Mouse (Mus musculus): ENCODE results near the gene P4ha3. TPM values are rescaled to one million over a fixed set of nuclear protein-coding genes. Genes with fewer than 3 reads are reported as not detected.

Gene P4ha3
- polyA plus RNA-seq, 2 experiments, result 0.83 to 1.5 TPM

DNA sequence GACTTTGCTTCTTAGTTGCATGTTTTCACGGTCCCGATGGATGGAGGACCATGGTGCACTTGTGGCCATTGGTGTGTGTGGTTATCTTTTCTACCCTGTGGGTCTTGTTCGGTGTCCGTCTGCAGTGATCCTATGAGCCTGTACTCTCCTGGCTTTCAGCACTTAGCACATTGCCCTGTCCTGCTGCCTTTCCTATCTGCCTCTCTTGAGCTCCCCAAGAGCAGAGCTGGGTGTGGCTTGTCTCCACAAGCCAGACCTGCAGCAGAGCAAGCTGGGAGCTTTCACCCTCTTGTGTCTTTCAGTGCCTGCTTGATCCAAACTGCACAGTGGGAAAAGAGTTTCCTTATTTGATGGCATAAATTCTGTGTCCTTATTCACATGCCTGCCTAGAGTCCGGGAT lies 32.2 kb downstream of the P4ha3 start:
- ATAC-seq (ENCODE audit: insufficient read depth), result peak; percentile 83
- WGBS (ENCODE audit: insufficient replicate concordance), result 67% methylated on average over 5 of the region's 5 CpGs
- peaks cover 0 to 14% of the 10 kb centered on the region in 2 experiments; a peak in 2 of 4 replicates for H3K4me1 ChIP-seq (replicated peaks; ENCODE audit: control insufficient read depth in 2 of 2, insufficient read depth in 2 of 2, low read length in 1 of 2)
- no peaks in the 10 kb centered on the region for H3K36me3 ChIP-seq (replicated peaks; ENCODE audit: control insufficient read depth, insufficient read depth, low read depth)
- H3K4me3 ChIP-seq (ENCODE audit: insufficient read depth in 1 of 2, low read depth in 2 of 2, low read length in 2 of 2), result no peak overlapping the region
- H3K27ac ChIP-seq, result no peak overlapping the region
- peak overlapping the region; percentile 2; the same call in 1 of the 2 replicates for H3K4me2 ChIP-seq (ENCODE audit: low read depth)
- TF ChIP-seq EP300 (IDR thresholded peaks at IDR 0.05; ENCODE audit: low read depth) (no peak), CTCF (IDR thresholded peaks at IDR 0.05; ENCODE audit: low read depth) (no peak)
- no peaks in the 10 kb centered on the region for H3K9me3 ChIP-seq (ENCODE audit: control insufficient read depth, low read length)
- DNase-seq (ENCODE audit: low read depth in 3 of 3, low spot score in 3 of 3), result peak in 2 of 3 experiments; percentile 3 to 24
- H3K9ac ChIP-seq (replicated peaks), result no peak overlapping the region
- no peaks in the 10 kb centered on the region for H3K27me3 ChIP-seq (ENCODE audit: control insufficient read depth, insufficient read depth, low read length)

DNA sequence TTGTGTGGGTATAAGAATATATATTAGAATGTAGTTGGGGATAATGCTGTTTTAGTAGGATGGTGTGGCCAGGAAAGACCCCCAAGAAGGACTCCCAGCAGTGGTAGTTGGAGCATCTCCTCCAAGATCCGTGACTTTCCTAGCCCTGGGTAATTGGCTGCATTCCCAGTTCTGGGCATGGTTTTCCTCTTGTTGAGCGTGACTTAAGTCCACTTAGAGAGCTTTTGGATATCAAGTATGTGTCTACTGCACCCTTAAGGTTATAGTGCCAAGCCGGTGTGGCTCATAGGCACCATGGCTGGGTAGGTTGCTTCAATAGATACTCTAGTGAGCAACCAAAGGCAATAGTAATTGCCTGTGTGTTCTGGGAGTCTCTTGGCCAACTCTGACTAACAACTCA lies 38.4 kb downstream of the P4ha3 start:
- H3K4me3 ChIP-seq (ENCODE audit: insufficient read depth in 1 of 2, low read depth in 2 of 2, low read length in 2 of 2), result no peak overlapping the region
- H3K9me3 ChIP-seq (ENCODE audit: control insufficient read depth, low read length), result no peaks in the 10 kb centered on the region
- H3K4me1 ChIP-seq (replicated peaks; ENCODE audit: control insufficient read depth in 2 of 2, insufficient read depth in 2 of 2, low read length in 1 of 2), result no peaks in the 10 kb centered on the region; a peak in 1 of 4 replicates
- no peak overlapping the region for H3K9ac ChIP-seq (replicated peaks)
- no peak overlapping the region for H3K4me2 ChIP-seq (ENCODE audit: low read depth)
- no peaks in the 10 kb centered on the region for H3K27me3 ChIP-seq (ENCODE audit: control insufficient read depth, insufficient read depth, low read length)
- H3K36me3 ChIP-seq (replicated peaks; ENCODE audit: control insufficient read depth, insufficient read depth, low read depth), result no peaks in the 10 kb centered on the region
- no peak for ATAC-seq (ENCODE audit: insufficient read depth)
- no peak overlapping the region for H3K27ac ChIP-seq
- 77% methylated on average over 3 of the region's 3 CpGs for WGBS (ENCODE audit: insufficient replicate concordance)
- no peak for TF ChIP-seq CTCF (IDR thresholded peaks at IDR 0.05; ENCODE audit: low read depth)
- no peak for TF ChIP-seq EP300 (IDR thresholded peaks at IDR 0.05; ENCODE audit: low read depth)
- DNase-seq (ENCODE audit: low read depth in 3 of 3, low spot score in 3 of 3), result no peak

DNA sequence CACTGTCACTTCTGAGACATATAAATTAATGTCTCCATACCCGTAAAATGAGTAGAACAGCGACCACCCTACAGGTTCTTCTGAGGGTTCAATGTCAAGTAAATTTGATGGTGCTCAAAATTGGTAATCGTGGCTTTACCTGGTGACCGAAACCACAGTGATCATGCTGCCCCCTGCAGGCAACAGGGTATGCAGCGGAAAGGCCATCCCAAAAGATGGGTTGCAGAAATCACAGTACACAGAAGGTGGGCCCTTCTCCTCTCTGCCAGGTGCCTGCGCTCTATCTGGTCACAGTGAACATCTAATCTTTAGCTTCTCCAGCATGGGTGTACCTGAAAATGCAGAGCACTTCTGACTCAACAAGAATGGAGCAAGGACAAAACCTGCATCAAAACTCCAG lies 40.2 kb downstream of the P4ha3 start:
- no peak for TF ChIP-seq EP300 (IDR thresholded peaks at IDR 0.05; ENCODE audit: low read depth)
- TF ChIP-seq CTCF (IDR thresholded peaks at IDR 0.05; ENCODE audit: low read depth), result peak; percentile 83
- WGBS (ENCODE audit: insufficient replicate concordance), result 64% methylated on average over 6 of the region's 6 CpGs
- DNase-seq (ENCODE audit: low read depth in 3 of 3, low spot score in 3 of 3), result no peak

DNA sequence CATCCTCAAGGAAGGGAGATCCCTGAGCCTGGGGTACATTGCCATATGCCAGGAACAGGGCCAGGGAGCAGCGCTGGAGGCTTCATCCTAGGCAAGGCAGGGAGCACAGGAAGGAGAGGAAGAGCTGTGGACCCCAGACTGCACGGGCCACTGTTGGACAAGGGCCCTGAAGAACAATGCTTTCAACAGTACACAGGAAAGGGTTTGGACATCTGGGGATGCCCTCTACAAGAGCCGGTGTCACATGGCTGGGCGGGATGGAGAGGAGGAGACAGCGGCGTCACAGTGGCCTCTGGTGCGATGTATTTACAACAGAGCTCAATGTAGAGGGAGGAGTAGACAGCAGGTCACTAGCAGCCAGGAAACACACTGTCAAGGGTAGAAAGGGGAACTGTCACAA lies 42.2 kb downstream of the P4ha3 start:
- Histone ChIP-seq H3K27ac (no peak overlapping the region), H3K4me1 (replicated peaks; ENCODE audit: control insufficient read depth in 2 of 2, insufficient read depth in 2 of 2, low read length in 1 of 2) (no peaks in the 10 kb centered on the region; a peak in 1 of 4 replicates), H3K9ac (replicated peaks) (no peak overlapping the region), H3K27me3 (ENCODE audit: control insufficient read depth, insufficient read depth, low read length) (no peaks in the 10 kb centered on the region), H3K4me3 (ENCODE audit: insufficient read depth in 1 of 2, low read depth in 2 of 2, low read length in 2 of 2) (no peak overlapping the region), H3K9me3 (ENCODE audit: control insufficient read depth, low read length) (no peaks in the 10 kb centered on the region), H3K4me2 (ENCODE audit: low read depth) (no peak overlapping the region), H3K36me3 (replicated peaks; ENCODE audit: control insufficient read depth, insufficient read depth, low read depth) (no peaks in the 10 kb centered on the region; the same call in 1 of the 2 replicates)
- TF ChIP-seq CTCF (IDR thresholded peaks at IDR 0.05; ENCODE audit: low read depth) (no peak), EP300 (IDR thresholded peaks at IDR 0.05; ENCODE audit: low read depth) (no peak)
- WGBS (ENCODE audit: insufficient replicate concordance), result 71% methylated on average over 7 of the region's 7 CpGs
- DNase-seq (ENCODE audit: low read depth in 3 of 3, low spot score in 3 of 3), result no peak
- no peak for ATAC-seq (ENCODE audit: insufficient read depth)

More for the DNA sequence above, 40.2 kb downstream of the P4ha3 start:
- Histone ChIP-seq H3K4me2 (ENCODE audit: low read depth) (no peak overlapping the region), H3K36me3 (replicated peaks; ENCODE audit: control insufficient read depth, insufficient read depth, low read depth) (no peaks in the 10 kb centered on the region), H3K9ac (replicated peaks) (no peak overlapping the region), H3K27ac (no peak overlapping the region), H3K4me1 (replicated peaks; ENCODE audit: control insufficient read depth in 2 of 2, insufficient read depth in 2 of 2, low read length in 1 of 2) (no peaks in the 10 kb centered on the region; a peak in 1 of 4 replicates), H3K27me3 (ENCODE audit: control insufficient read depth, insufficient read depth, low read length) (no peaks in the 10 kb centered on the region), H3K9me3 (ENCODE audit: control insufficient read depth, low read length) (no peaks in the 10 kb centered on the region), H3K4me3 (ENCODE audit: insufficient read depth in 1 of 2, low read depth in 2 of 2, low read length in 2 of 2) (no peak overlapping the region)
- no peak for ATAC-seq (ENCODE audit: insufficient read depth)

DNA sequence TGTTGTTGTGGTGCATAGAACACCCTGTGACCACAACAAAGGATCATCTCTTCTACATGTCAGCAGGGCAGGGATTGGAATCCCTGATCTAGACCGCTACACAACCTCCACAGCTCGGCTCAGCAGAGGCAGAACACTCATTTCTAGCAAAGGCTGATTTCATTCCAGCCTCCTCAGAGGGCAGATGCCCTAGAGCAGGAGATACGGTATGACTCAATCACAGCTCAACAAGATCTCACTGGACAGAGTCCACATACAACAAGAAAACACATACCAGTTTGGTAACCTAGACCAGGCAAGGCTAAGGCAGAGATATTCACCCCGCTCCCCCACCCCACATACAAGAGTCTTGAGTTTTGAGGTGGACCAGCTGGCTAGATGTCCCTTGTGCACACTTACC lies 43.3 kb downstream of the P4ha3 start:
- DNase-seq (ENCODE audit: low read depth in 3 of 3, low spot score in 3 of 3) (no peak), ATAC-seq (ENCODE audit: insufficient read depth) (no peak)
- H3K27ac ChIP-seq, result no peak overlapping the region
- H3K4me2 ChIP-seq (ENCODE audit: low read depth), result no peak overlapping the region
- TF ChIP-seq EP300 (IDR thresholded peaks at IDR 0.05; ENCODE audit: low read depth) (no peak), CTCF (IDR thresholded peaks at IDR 0.05; ENCODE audit: low read depth) (no peak)
- H3K27me3 ChIP-seq (ENCODE audit: control insufficient read depth, insufficient read depth, low read length), result no peaks in the 10 kb centered on the region
- no peak overlapping the region for H3K9ac ChIP-seq (replicated peaks)
- no peaks in the 10 kb centered on the region; a peak in 1 of 4 replicates for H3K4me1 ChIP-seq (replicated peaks; ENCODE audit: control insufficient read depth in 2 of 2, insufficient read depth in 2 of 2, low read length in 1 of 2)
- H3K4me3 ChIP-seq (ENCODE audit: insufficient read depth in 1 of 2, low read depth in 2 of 2, low read length in 2 of 2), result no peak overlapping the region
- H3K9me3 ChIP-seq (ENCODE audit: control insufficient read depth, low read length), result no peaks in the 10 kb centered on the region
- peaks cover under 1% of the 10 kb centered on the region; the same call in 1 of the 2 replicates for H3K36me3 ChIP-seq (replicated peaks; ENCODE audit: control insufficient read depth, insufficient read depth, low read depth)
- 80% methylated on average over 4 of the region's 4 CpGs for WGBS (ENCODE audit: insufficient replicate concordance)

All from liver, embryonic 14.5 days (tissue).